Mouse (Mus musculus) cortical plate, adult 2 months (tissue): Measurements from ENCODE around the gene Scarb1.

Experiments
- CTCF ChIP-seq: fragments of 200-500 bp; IDR thresholded peaks from 2 replicates; pipeline ENCODE4 v1.5.1; 2011; ENCODE audit warnings: mild to moderate bottlenecking, control low read depth, low read length; ENCODE audit not compliant: insufficient read depth; ENCODE audit errors: extremely low read depth
- POLR2A ChIP-seq: fragments of 200-500 bp; IDR thresholded peaks from 2 replicates; pipeline ENCODE4 v1.6.1; 2011; ENCODE audit warnings: mild to moderate bottlenecking, low read length, control low read depth; ENCODE audit not compliant: insufficient read depth; ENCODE audit errors: extremely low read depth

- TF ChIP-seq POLR2A, result no peak
- no peak for TF ChIP-seq CTCF
These were observed 15.6 kb downstream of the Scarb1 start for GRCm38 (mm10) chr5:125325285-125325684.
